Mouse (Mus musculus): ENCODE results near the gene Gnb3. TPM values are rescaled to one million over a fixed set of nuclear protein-coding genes. Genes with fewer than 3 reads are reported as not detected.
"Not testable (repeated sequence)": the region's sequence is repeated elsewhere in the genome, so short reads cannot be mapped to it uniquely, and the experiment has no call there.

Gene Gnb3
- total RNA-seq, 2 experiments from 2014 or later: 14.1 to 14.6 TPM

GRCm38 (mm10) chr6:124803061-124803460, 37.0 kb downstream of the Gnb3 start:
- no peak for DNase-seq

GRCm38 (mm10) chr6:124802400-124802799, 37.7 kb downstream of the Gnb3 start:
- DNase-seq: not testable (repeated sequence)

- no peak for DNase-seq
Observed at GRCm38 (mm10) chr6:124796200-124796599, 43.9 kb downstream of the Gnb3 start.

GRCm38 (mm10) chr6:124795781-124796180, 44.3 kb downstream of the Gnb3 start:
- DNase-seq: no peak

GRCm38 (mm10) chr6:124791911-124792310, 48.2 kb downstream of the Gnb3 start:
- DNase-seq: no peak

GRCm38 (mm10) chr6:124790121-124790520, 50.0 kb downstream of the Gnb3 start:
- no peak for DNase-seq

- no peak for DNase-seq
Observed at GRCm38 (mm10) chr6:124789519-124789918, 50.6 kb downstream of the Gnb3 start.

- DNase-seq: no peak
Observed at GRCm38 (mm10) chr6:124787722-124788121, 52.4 kb downstream of the Gnb3 start.

- DNase-seq: no peak
Observed at GRCm38 (mm10) chr6:124786756-124787420, 53.2 kb downstream of the Gnb3 start.

Other genes with a start within 250 kb of the Gnb3 start
- under 1 TPM; 0.57 to 0.90 TPM for gene C1s2, start 204.2 kb downstream of the Gnb3 start, total RNA-seq (2021)
- 10 to 100 TPM; 37.3 to 38.3 TPM for gene Lpcat3, start 177.2 kb downstream of the Gnb3 start, total RNA-seq (2021)
- 10 to 100 TPM; 78.1 to 80.8 TPM for gene Emg1, start 128.1 kb downstream of the Gnb3 start, total RNA-seq (2021)
- gene Phb2, start 127.9 kb downstream of the Gnb3 start, total RNA-seq (2021): 100 to 1,000 TPM; 277 to 319 TPM
- gene Ptpn6, start 101.6 kb downstream of the Gnb3 start, total RNA-seq (2021): 10 to 100 TPM in 1 of 2 experiments, 1 to 10 TPM in 1; 3.0 to 12.9 TPM
- 100 to 1,000 TPM; 277 to 290 TPM for gene Grcc10, start 98.9 kb downstream of the Gnb3 start, total RNA-seq (2021)
- gene Gm45234, start 84.3 kb downstream of the Gnb3 start, total RNA-seq (2021): not detected
- 10 to 100 TPM; 41.1 to 46.9 TPM for gene Atn1, start 83.8 kb downstream of the Gnb3 start, total RNA-seq (2021)
- gene Eno2, start 70.6 kb downstream of the Gnb3 start, total RNA-seq (2021): 1 to 10 TPM; 2.5 to 2.7 TPM
- under 1 TPM; 0.55 to 0.82 TPM for gene Lrrc23, start 60.5 kb downstream of the Gnb3 start, total RNA-seq (2021)
- 1 to 10 TPM; 2.7 to 3.0 TPM for gene Spsb2, start 31.6 kb downstream of the Gnb3 start, total RNA-seq (2021)
- gene Tpi1, start 26.0 kb downstream of the Gnb3 start, total RNA-seq (2021): 1,000 to 10,000 TPM in 1 of 2 experiments, 100 to 1,000 TPM in 1; 897 to 1,017 TPM
- 10 to 100 TPM; 74.6 to 78.6 TPM for gene Usp5, start 10.8 kb downstream of the Gnb3 start, total RNA-seq (2021)
- under 1 TPM; 0.54 to 0.55 TPM for gene Cdca3, start 10.7 kb downstream of the Gnb3 start, total RNA-seq (2021)
- gene P3h3, start 17.5 kb upstream of the Gnb3 start, total RNA-seq (2021): 1 to 10 TPM; 8.2 to 8.3 TPM
- gene Gpr162, start 23.7 kb upstream of the Gnb3 start, total RNA-seq (2021): under 1 TPM; 0.36 to 0.84 TPM
- gene Cd4, start 47.9 kb upstream of the Gnb3 start, total RNA-seq (2021): 1 to 10 TPM in 1 of 2 experiments, under 1 TPM in 1; 0.50 to 3.7 TPM
- under 1 TPM; 0.23 to 0.35 TPM for gene Lag3, start 71.4 kb upstream of the Gnb3 start, total RNA-seq (2021)
- 100 to 1,000 TPM; 135 to 139 TPM for gene Ptms, start 79.8 kb upstream of the Gnb3 start, total RNA-seq (2021)
- gene Mlf2, start 91.1 kb upstream of the Gnb3 start, total RNA-seq (2021): 100 to 1,000 TPM; 185 to 191 TPM
- gene Cops7a, start 125.3 kb upstream of the Gnb3 start, total RNA-seq (2021): 100 to 1,000 TPM in 1 of 2 experiments, 10 to 100 TPM in 1; 94.3 to 102 TPM
- under 1 TPM; 0.62 to 0.80 TPM for gene Pianp, start 156.4 kb upstream of the Gnb3 start, total RNA-seq (2021)
- gene Zfp384, start 168.9 kb upstream of the Gnb3 start, total RNA-seq (2021): 10 to 100 TPM; 20.5 to 20.6 TPM
- 10 to 100 TPM; 22.4 to 26.6 TPM for gene Ing4, start 199.5 kb upstream of the Gnb3 start, total RNA-seq (2021)
- 1 to 10 TPM in 1 of 2 experiments, under 1 TPM in 1; 0.99 to 2.7 TPM for gene Acrbp, start 209.4 kb upstream of the Gnb3 start, total RNA-seq (2021)
- gene Lpar5, start 227.6 kb upstream of the Gnb3 start, total RNA-seq (2021): under 1 TPM; 0.25 to 0.62 TPM

Data from heart, adult 18-20 months (tissue).